Mouse (Mus musculus) myocyte (in vitro differentiated cells): ENCODE results near the gene Foxi1. TPM values are rescaled to one million over a fixed set of nuclear protein-coding genes. Genes with fewer than 3 reads are reported as not detected.
"Not testable (repeated sequence)": the region's sequence is repeated elsewhere in the genome, so short reads cannot be mapped to it uniquely, and the experiment has no call there.

ENCODE experiments used
- H3K27me3 ChIP-seq: one replicate; pipeline ENCODE4 v1.6.1; 2011; ENCODE audit not compliant: control insufficient read depth, insufficient read depth, insufficient read length
- H3K36me3 ChIP-seq: one replicate; pipeline ENCODE4 v1.6.1; 2011; ENCODE audit not compliant: control insufficient read depth, insufficient read depth
- H3K4me2 ChIP-seq: one replicate; pipeline ENCODE4 v1.6.1; 2011; ENCODE audit warnings: low read depth, control low read depth
- H3K4me3 ChIP-seq: one replicate; pipeline ENCODE4 v1.5.1; 2011; ENCODE audit warnings: mild to moderate bottlenecking, control low read depth, moderate library complexity
- H3K79me2 ChIP-seq: one replicate; pipeline ENCODE4 v1.6.1; 2011; ENCODE audit not compliant: control insufficient read depth, insufficient read depth
- H3ac ChIP-seq: one replicate; pipeline ENCODE4 v1.6.1; 2011; ENCODE audit not compliant: control insufficient read depth, insufficient read length
- CEBPB ChIP-seq: IDR thresholded peaks from 2 replicates; pipeline ENCODE4 v1.6.1; 2011; ENCODE audit warnings: mild to moderate bottlenecking, moderate library complexity; ENCODE audit not compliant: poor library complexity, insufficient read depth, severe bottlenecking
- E2F4 ChIP-seq: IDR thresholded peaks from one replicate; pipeline ENCODE4 v1.6.1; 2011; ENCODE audit warnings: mild to moderate bottlenecking, control low read depth, moderate library complexity; ENCODE audit not compliant: insufficient read depth
- MAX ChIP-seq: IDR thresholded peaks from one replicate; pipeline ENCODE4 v1.6.1; 2011; ENCODE audit warnings: low read depth, mild to moderate bottlenecking, control low read depth
- MYOD1 ChIP-seq, 3 experiments: IDR thresholded peaks; one replicate each; pipeline ENCODE4 v1.6.1; 2011; ENCODE audit warnings: control low read depth in 2 of 3, low read depth in 2 of 3, mild to moderate bottlenecking in 2 of 3, moderate library complexity in 1 of 3; ENCODE audit not compliant: insufficient read length in 2 of 3, control insufficient read depth in 1 of 3
- MYOG ChIP-seq, 3 experiments: IDR thresholded peaks; one replicate each; pipeline ENCODE4 v1.6.1; 2011; ENCODE audit warnings: control low read depth in 2 of 3, low read depth in 2 of 3, mild to moderate bottlenecking in 2 of 3; ENCODE audit not compliant: insufficient read length in 2 of 3, control insufficient read depth in 1 of 3, insufficient read depth in 1 of 3
- POLR2A ChIP-seq: IDR thresholded peaks from one replicate; pipeline ENCODE4 v1.6.1; 2011; ENCODE audit warnings: low read depth, mild to moderate bottlenecking, control low read depth, moderate library complexity; ENCODE audit not compliant: insufficient read length
- POLR2AphosphoS2 ChIP-seq: IDR thresholded peaks from one replicate; pipeline ENCODE4 v1.6.1; 2011; ENCODE audit warnings: low read depth, control low read depth; ENCODE audit not compliant: insufficient read length
- REST ChIP-seq: IDR thresholded peaks from one replicate; pipeline ENCODE4 v1.6.1; 2011; ENCODE audit warnings: mild to moderate bottlenecking, control low read depth, moderate library complexity; ENCODE audit not compliant: insufficient read depth, insufficient read length
- SRF ChIP-seq: IDR thresholded peaks from one replicate; pipeline ENCODE4 v1.6.1; 2011; ENCODE audit warnings: low read depth; ENCODE audit not compliant: control insufficient read depth, insufficient read length
- TCF12 ChIP-seq: IDR thresholded peaks from one replicate; pipeline ENCODE4 v1.6.1; 2011; ENCODE audit warnings: mild to moderate bottlenecking, control low read depth; ENCODE audit not compliant: poor library complexity, insufficient read depth, severe bottlenecking
- TCF3 ChIP-seq: IDR thresholded peaks from one replicate; pipeline ENCODE4 v1.6.1; 2011; ENCODE audit warnings: low read depth, control low read depth; ENCODE audit not compliant: insufficient read length
- USF1 ChIP-seq: IDR thresholded peaks from one replicate; pipeline ENCODE4 v1.6.1; 2011; ENCODE audit warnings: low read depth, mild to moderate bottlenecking, control low read depth, moderate library complexity
- polyA plus RNA-seq: library from polyadenylated mRNA; unstranded; fragments of >200 nt; fragmentation: generic; extraction: Trizol; gene quantifications from one replicate; pipeline ENCODE4 v1.2.1, GENCODE M21; 2012; ENCODE audit warnings: missing spikeins

Gene Foxi1
- polyA plus RNA-seq, 1 experiment, result not detected

DNA sequence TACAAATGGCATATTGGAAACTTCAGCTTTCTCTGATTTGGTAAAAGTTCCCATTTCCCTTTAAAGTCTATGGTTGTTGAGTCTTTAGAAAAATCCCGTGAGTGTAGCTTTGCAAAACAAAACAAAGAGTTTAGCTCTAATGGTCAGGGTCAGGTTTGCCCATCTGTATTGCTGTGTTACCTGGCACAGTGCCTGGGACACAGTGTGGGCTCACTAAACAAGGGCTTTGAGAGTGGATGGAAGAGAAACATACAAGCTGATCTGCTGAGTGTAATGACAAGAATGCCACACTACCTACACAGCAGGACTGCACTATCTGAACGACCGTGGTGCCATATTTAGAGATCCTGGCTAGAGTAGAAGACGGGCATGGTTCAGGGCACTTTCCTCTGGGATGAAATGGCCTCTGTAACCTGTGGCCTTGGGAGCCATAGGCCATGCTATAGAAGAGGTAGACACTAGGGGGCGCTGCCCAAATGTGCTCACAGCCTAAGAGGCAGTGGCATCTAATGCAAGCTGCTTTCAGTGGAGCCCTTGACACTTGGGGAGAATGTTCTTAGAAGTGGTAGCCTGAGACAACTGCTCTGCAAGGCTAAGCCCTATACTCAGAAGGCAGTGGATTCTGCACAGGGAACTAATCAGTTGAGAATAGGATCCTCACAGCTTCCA, 28.3 kb upstream of the Foxi1 start:
- H3K79me2 ChIP-seq, result no peaks in the 10 kb centered on the region
- no peaks in the 10 kb centered on the region for H3K36me3 ChIP-seq
- H3K4me3 ChIP-seq, result no peak overlapping the region
- no peaks in the 10 kb centered on the region for H3K27me3 ChIP-seq
- no peak for TF ChIP-seq POLR2AphosphoS2
- TF ChIP-seq E2F4, result no peak
- TF ChIP-seq MAX, result no peak
- TF ChIP-seq TCF12, result no peak
- TF ChIP-seq POLR2A, result no peak
- TF ChIP-seq REST, result no peak
- no peak for TF ChIP-seq MYOG (IDR thresholded peaks at IDR 0.05; ENCODE audit: control insufficient read depth in 1 of 3, insufficient read depth in 1 of 3, insufficient read length in 2 of 3, low read depth in 2 of 3)
- TF ChIP-seq USF1, result no peak
- TF ChIP-seq MYOD1 (IDR thresholded peaks at IDR 0.05; ENCODE audit: control insufficient read depth in 1 of 3, insufficient read length in 2 of 3, low read depth in 2 of 3), result no peak
- no peak for TF ChIP-seq TCF3
- TF ChIP-seq SRF, result no peak
- TF ChIP-seq CEBPB, result no peak
- H3K4me2 ChIP-seq, result no peak overlapping the region
- no peak overlapping the region for H3ac ChIP-seq

DNA sequence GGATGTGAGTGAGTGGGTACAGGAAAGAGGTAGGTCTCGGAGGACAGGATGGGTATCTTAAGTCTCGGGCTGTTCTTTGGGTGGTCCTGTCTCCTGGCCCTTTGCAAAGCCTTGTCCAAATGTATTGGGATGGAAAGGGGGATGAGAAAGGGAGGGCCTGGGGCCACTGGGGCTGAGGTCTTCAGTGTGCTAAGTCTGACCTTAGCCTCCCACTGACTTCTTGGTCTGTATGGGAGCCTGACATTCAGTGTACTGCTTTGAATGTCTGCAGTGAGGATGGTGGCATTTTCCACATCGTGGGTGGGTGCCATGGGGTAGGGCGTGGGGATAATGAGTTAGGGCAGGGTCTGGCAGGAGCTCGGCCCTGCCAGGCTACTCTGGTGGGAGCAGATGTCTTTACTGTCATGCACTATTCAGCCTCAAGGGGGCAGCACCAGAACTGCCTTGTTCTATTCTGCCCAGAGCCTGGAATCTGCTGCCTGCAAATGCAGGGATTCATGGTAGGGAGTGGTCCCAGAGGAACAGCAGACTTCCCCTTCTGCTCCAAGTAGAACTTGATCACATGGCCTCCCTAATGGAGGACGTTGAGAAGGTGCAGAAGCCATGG, 21.0 kb upstream of the Foxi1 start:
- H3ac ChIP-seq, result no peak overlapping the region

DNA sequence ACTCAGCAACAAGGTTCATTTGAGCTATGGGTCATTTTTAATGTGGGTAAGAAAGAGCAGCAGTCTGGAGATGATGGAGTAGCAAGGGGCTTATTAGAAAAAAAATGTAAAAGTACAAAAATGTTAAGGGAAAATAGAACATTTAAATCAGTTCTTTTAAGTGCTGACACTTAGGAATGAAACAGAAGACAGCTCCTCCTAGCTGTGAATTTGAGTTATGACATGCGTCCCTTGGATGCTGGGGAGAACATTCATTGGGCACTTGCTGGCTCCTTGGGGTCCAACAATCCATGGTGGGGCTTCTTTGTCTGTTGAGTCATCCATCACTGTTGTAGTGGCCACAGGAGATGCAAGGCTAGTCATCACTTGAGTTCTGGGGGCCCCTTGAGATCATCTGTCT, 19.3 kb upstream of the Foxi1 start:
- no peaks in the 10 kb centered on the region for H3K79me2 ChIP-seq

More for the DNA sequence above, 21.0 kb upstream of the Foxi1 start:
- no peak for TF ChIP-seq CEBPB
- TF ChIP-seq TCF12, result no peak
- no peak for TF ChIP-seq TCF3
- TF ChIP-seq REST, result no peak
- no peak for TF ChIP-seq POLR2A
- TF ChIP-seq POLR2AphosphoS2, result no peak
- no peak for TF ChIP-seq USF1
- Histone ChIP-seq H3K4me2 (no peak overlapping the region), H3K36me3 (no peaks in the 10 kb centered on the region), H3K4me3 (no peak overlapping the region), H3K27me3 (no peaks in the 10 kb centered on the region), H3K79me2 (no peaks in the 10 kb centered on the region)

DNA sequence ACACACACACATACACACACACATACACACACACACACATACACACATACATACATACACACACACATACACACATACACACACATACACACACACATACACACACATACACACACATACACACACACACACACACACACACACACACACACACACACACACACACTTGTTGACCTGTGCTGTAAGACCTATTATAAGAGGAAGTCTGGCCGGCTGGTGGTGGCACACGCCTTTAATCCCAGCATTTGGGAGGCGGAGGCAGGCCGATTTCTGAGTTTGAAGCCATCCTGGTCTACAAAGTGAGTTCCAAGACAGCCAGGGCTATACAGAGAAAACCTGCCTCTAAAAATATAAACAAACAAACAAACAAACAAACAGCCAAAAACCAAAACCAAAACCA, 12.7 kb upstream of the Foxi1 start:
- H3ac ChIP-seq, H3K4me3 ChIP-seq, H3K27me3 ChIP-seq, H3K79me2 ChIP-seq, H3K4me2 ChIP-seq, H3K36me3 ChIP-seq: not testable (repeated sequence)

More for the DNA sequence above, 19.3 kb upstream of the Foxi1 start:
- H3K36me3 ChIP-seq, result no peaks in the 10 kb centered on the region
- no peak overlapping the region for H3ac ChIP-seq
- no peak overlapping the region for H3K4me3 ChIP-seq
- no peaks in the 10 kb centered on the region for H3K27me3 ChIP-seq
- no peak for TF ChIP-seq POLR2AphosphoS2
- TF ChIP-seq TCF3, result no peak
- no peak for TF ChIP-seq MYOD1 (IDR thresholded peaks at IDR 0.05; ENCODE audit: control insufficient read depth in 1 of 3, insufficient read length in 2 of 3, low read depth in 2 of 3)
- TF ChIP-seq SRF, result no peak
- no peak for TF ChIP-seq E2F4
- no peak for TF ChIP-seq MAX
- TF ChIP-seq REST, result no peak
- TF ChIP-seq USF1, result no peak
- TF ChIP-seq MYOG (IDR thresholded peaks at IDR 0.05; ENCODE audit: control insufficient read depth in 1 of 3, insufficient read depth in 1 of 3, insufficient read length in 2 of 3, low read depth in 2 of 3), result no peak
- no peak for TF ChIP-seq TCF12
- no peak for TF ChIP-seq POLR2A
- TF ChIP-seq CEBPB, result no peak
- no peak overlapping the region for H3K4me2 ChIP-seq

DNA sequence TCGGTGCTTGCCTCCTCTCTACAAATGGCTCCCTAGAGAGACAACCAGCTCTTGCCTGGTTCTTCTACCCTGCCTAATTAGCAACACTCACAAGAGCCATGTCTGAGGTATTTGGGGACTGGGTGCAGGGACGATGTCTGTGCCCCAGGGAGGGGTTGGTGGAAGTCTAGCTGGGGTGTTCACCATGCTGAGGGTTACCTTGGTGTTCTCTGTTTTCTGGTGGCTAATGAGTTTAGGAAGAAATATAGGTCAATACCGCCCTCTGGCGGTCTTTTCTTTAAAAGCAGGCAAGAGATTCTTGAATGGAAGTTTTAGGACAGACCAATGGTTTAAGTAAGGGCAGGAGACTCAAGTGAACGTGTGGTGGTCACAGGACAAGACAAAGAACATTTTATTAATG, 5.0 kb upstream of the Foxi1 start:
- no peak overlapping the region for H3ac ChIP-seq
- H3K4me2 ChIP-seq, result no peak overlapping the region
- no peaks in the 10 kb centered on the region for H3K27me3 ChIP-seq

More for the DNA sequence above, 5.0 kb upstream of the Foxi1 start:
- Histone ChIP-seq H3K79me2 (no peaks in the 10 kb centered on the region), H3K36me3 (no peaks in the 10 kb centered on the region), H3K4me3 (no peak overlapping the region)
- TF ChIP-seq E2F4, result no peak
- no peak for TF ChIP-seq TCF12
- no peak for TF ChIP-seq MYOD1 (IDR thresholded peaks at IDR 0.05; ENCODE audit: control insufficient read depth in 1 of 3, insufficient read length in 2 of 3, low read depth in 2 of 3)
- TF ChIP-seq POLR2AphosphoS2, result no peak
- TF ChIP-seq POLR2A, result no peak
- no peak for TF ChIP-seq MAX
- TF ChIP-seq SRF, result no peak
- no peak for TF ChIP-seq TCF3
- no peak for TF ChIP-seq USF1
- TF ChIP-seq CEBPB, result no peak
- no peak for TF ChIP-seq MYOG (IDR thresholded peaks at IDR 0.05; ENCODE audit: control insufficient read depth in 1 of 3, insufficient read depth in 1 of 3, insufficient read length in 2 of 3, low read depth in 2 of 3)
